Mouse (Mus musculus) heart, adult 2 months (tissue): Measurements from ENCODE around the gene Dlx6. TPM values are rescaled to one million over a fixed set of nuclear protein-coding genes. Genes with fewer than 3 reads are reported as not detected.

Experiments used
- DNase-seq, 2 experiments: peaks; one replicate each; pipeline ENCODE4 v3.0.0; 2021
- H3K27ac ChIP-seq: fragments of 200-600 bp; 2 replicates; pipeline ENCODE4 v1.8.1; 2022
- H3K27me3 ChIP-seq: fragments of 200-500 bp; 2 replicates; pipeline ENCODE4 v1.6.1; 2012; ENCODE audit warnings: mild to moderate bottlenecking, low read length, inconsistent platforms, mixed read lengths; ENCODE audit not compliant: control insufficient read depth, insufficient read depth
- H3K36me3 ChIP-seq: fragments of 200-500 bp; 2 replicates; pipeline ENCODE4 v1.6.1; 2012; ENCODE audit warnings: low read length, inconsistent platforms; ENCODE audit not compliant: control insufficient read depth, insufficient read depth
- H3K4me1 ChIP-seq: fragments of 200-500 bp; 2 replicates; pipeline ENCODE4 v1.6.1; 2011; ENCODE audit warnings: low read length; ENCODE audit not compliant: control insufficient read depth, insufficient read depth
- H3K4me3 ChIP-seq: fragments of 200-600 bp; 2 replicates; pipeline ENCODE4 v1.8.1; 2022
- H3K79me2 ChIP-seq: fragments of 200-500 bp; replicated peaks from 2 replicates; pipeline ENCODE4 v1.6.1; 2012; ENCODE audit warnings: mild to moderate bottlenecking, inconsistent platforms, low read length, moderate library complexity, mixed read lengths; ENCODE audit not compliant: control insufficient read depth, insufficient read depth
- H3K9ac ChIP-seq: fragments of 200-500 bp; 2 replicates; pipeline ENCODE4 v1.6.1; 2012; ENCODE audit warnings: low read depth, mild to moderate bottlenecking, control low read depth, inconsistent platforms, low read length, mixed read lengths
- CTCF ChIP-seq: fragments of 200-600 bp; IDR thresholded peaks from 2 replicates; pipeline ENCODE4 v1.8.1; 2022; ENCODE audit warnings: antibody characterized with exemption, mild to moderate bottlenecking, moderate library complexity
- EP300 ChIP-seq: fragments of 200-500 bp; IDR thresholded peaks from 2 replicates; pipeline ENCODE4 v1.6.1; 2011; ENCODE audit warnings: low read depth, low read length, control low read depth; ENCODE audit not compliant: insufficient read depth
- POLR2A ChIP-seq: fragments of 200-500 bp; IDR thresholded peaks from 2 replicates; pipeline ENCODE4 v1.6.1; 2011; ENCODE audit warnings: mild to moderate bottlenecking, low read depth, low read length, control low read depth; ENCODE audit not compliant: insufficient read depth
- WGBS: fragments of 180-500 bp; shearing (Covaris S2); methylation state at CpG from one replicate; pipeline ENCODE4 v1.1.7; 2018; 5-methylcytosine and 5-hydroxymethylcytosine counted together
- intact Hi-C: fragments of 180-260 bp; cut with DNase I; formaldehyde crosslinking; loops from one replicate; pipeline ENCODE4 v1.15.1; 2025
- polyA plus RNA-seq: library from polyadenylated mRNA; depleted of rRNA; stranded (reverse); fragments of >200 nt; gene quantifications from 2 replicates; pipeline ENCODE4 v1.2.3, GENCODE M21; 2012
- total RNA-seq, 2 experiments: library from RNA; stranded (reverse); gene quantifications; 2 replicates each; pipeline ENCODE4 v1.2.3; 2021

The Dlx6 gene
- total and polyA plus RNA-seq, 3 experiments = not detected

GRCm38 (mm10) chr6:6874073-6874771, 11.1 kb downstream of the Dlx6 start:
- H3K36me3 ChIP-seq = no peaks in the 10 kb centered on the region
- WGBS = 3% methylated on average over 25 of the region's 25 CpGs
- no peak overlapping the region for H3K27ac ChIP-seq
- intact Hi-C loops = no loop called here
- H3K9ac ChIP-seq = no peak overlapping the region
- no peak overlapping the region for H3K4me3 ChIP-seq
- no peak for DNase-seq
- H3K79me2 ChIP-seq = no peaks in the 10 kb centered on the region
- peaks cover 29% of the 10 kb centered on the region for H3K27me3 ChIP-seq
- H3K4me1 ChIP-seq = no peaks in the 10 kb centered on the region
- no peak for TF ChIP-seq POLR2A
- TF ChIP-seq CTCF = no peak
- TF ChIP-seq EP300 = no peak

- no peak overlapping the region for H3K27ac ChIP-seq
- intact Hi-C loops = no loop called here
- no peaks in the 10 kb centered on the region for H3K79me2 ChIP-seq
- H3K27me3 ChIP-seq = peaks cover 32% of the 10 kb centered on the region
- no peak overlapping the region for H3K4me3 ChIP-seq
- DNase-seq = no peak
- no peak overlapping the region for H3K9ac ChIP-seq
- no peaks in the 10 kb centered on the region for H3K36me3 ChIP-seq
- H3K4me1 ChIP-seq = no peaks in the 10 kb centered on the region
- TF ChIP-seq EP300 (no peak), POLR2A (no peak), CTCF (no peak)
- 5% methylated on average over 11 of the region's 11 CpGs for WGBS
These were observed 12.0 kb downstream of the Dlx6 start for GRCm38 (mm10) chr6:6875136-6875535.

GRCm38 (mm10) chr6:6875676-6876075, 12.5 kb downstream of the Dlx6 start:
- Histone ChIP-seq H3K79me2 (no peaks in the 10 kb centered on the region), H3K36me3 (no peaks in the 10 kb centered on the region), H3K27me3 (peaks cover 31% of the 10 kb centered on the region), H3K9ac (no peak overlapping the region), H3K27ac (no peak overlapping the region), H3K4me3 (no peak overlapping the region), H3K4me1 (no peaks in the 10 kb centered on the region)
- 18% methylated on average over 9 of the region's 9 CpGs for WGBS
- no peak for DNase-seq
- intact Hi-C loops = no loop called here
- TF ChIP-seq CTCF = no peak
- no peak for TF ChIP-seq EP300
- no peak for TF ChIP-seq POLR2A

- H3K27ac ChIP-seq = no peak overlapping the region
- 14% methylated on average over 2 of the region's 2 CpGs for WGBS
- no peaks in the 10 kb centered on the region for H3K4me1 ChIP-seq
- H3K4me3 ChIP-seq = no peak overlapping the region
- H3K79me2 ChIP-seq = no peaks in the 10 kb centered on the region
- peaks cover 33% of the 10 kb centered on the region for H3K27me3 ChIP-seq
- no peaks in the 10 kb centered on the region for H3K36me3 ChIP-seq
- no peak for DNase-seq
- no peak overlapping the region for H3K9ac ChIP-seq
- intact Hi-C loops = no loop called here
- TF ChIP-seq POLR2A (no peak), EP300 (no peak), CTCF (no peak)
These were observed 13.1 kb downstream of the Dlx6 start for GRCm38 (mm10) chr6:6876231-6876630.

- no peak for TF ChIP-seq EP300
- TF ChIP-seq POLR2A = no peak
- no peak for TF ChIP-seq CTCF
- Histone ChIP-seq H3K36me3 (no peaks in the 10 kb centered on the region), H3K79me2 (no peaks in the 10 kb centered on the region), H3K27me3 (peaks cover 35% of the 10 kb centered on the region), H3K27ac (no peak overlapping the region), H3K4me3 (no peak overlapping the region), H3K4me1 (no peaks in the 10 kb centered on the region), H3K9ac (no peak overlapping the region)
- intact Hi-C loops = no loop called here
- DNase-seq = no peak
- 24% methylated on average over 7 of the region's 7 CpGs for WGBS
These were observed 13.6 kb downstream of the Dlx6 start for GRCm38 (mm10) chr6:6876731-6877130.

- H3K27me3 ChIP-seq = peaks cover 36% of the 10 kb centered on the region
- H3K36me3 ChIP-seq = no peaks in the 10 kb centered on the region
- DNase-seq = no peak
- intact Hi-C loops = no loop called here
- H3K27ac ChIP-seq = no peak overlapping the region
- H3K79me2 ChIP-seq = no peaks in the 10 kb centered on the region
- TF ChIP-seq CTCF = no peak
- no peak for TF ChIP-seq POLR2A
- no peak for TF ChIP-seq EP300
- no peaks in the 10 kb centered on the region for H3K4me1 ChIP-seq
- 23% methylated on average over 5 of the region's 5 CpGs for WGBS
- H3K9ac ChIP-seq = no peak overlapping the region
- H3K4me3 ChIP-seq = no peak overlapping the region
These were observed 14.3 kb downstream of the Dlx6 start for GRCm38 (mm10) chr6:6877346-6877910.
